Mouse (Mus musculus): ENCODE measurements around the gene Traf7.

- TF ChIP-seq GATA1 (IDR thresholded peaks at IDR 0.05; ENCODE audit: low read length) = no peak
- TF ChIP-seq TAL1 (IDR thresholded peaks at IDR 0.05; ENCODE audit: low read length) = no peak
These were observed 52.2 kb downstream of the Traf7 start for GRCm38 (mm10) chr17:24475586-24475985.

Data from erythroblast, embryonic 14.5 days (primary cell).